Mouse (Mus musculus) liver, embryonic 14.5 days (tissue): ENCODE measurements at regions not wholly inside any gene's neighbourhood (a gene's known extent, or its start where the extent isn't known, plus 50 kb on each side); places are given as distances from the start of the nearest gene placed in this dataset.

Source experiments
- CTCF ChIP-seq: IDR thresholded peaks from 2 replicates; pipeline ENCODE4 v1.5.1; 2016; ENCODE audit warnings: antibody characterized with exemption, low read depth, control low read depth
- EP300 ChIP-seq: IDR thresholded peaks from 2 replicates; pipeline ENCODE4 v1.6.1; 2016; ENCODE audit warnings: antibody characterized with exemption, low read depth

DNA sequence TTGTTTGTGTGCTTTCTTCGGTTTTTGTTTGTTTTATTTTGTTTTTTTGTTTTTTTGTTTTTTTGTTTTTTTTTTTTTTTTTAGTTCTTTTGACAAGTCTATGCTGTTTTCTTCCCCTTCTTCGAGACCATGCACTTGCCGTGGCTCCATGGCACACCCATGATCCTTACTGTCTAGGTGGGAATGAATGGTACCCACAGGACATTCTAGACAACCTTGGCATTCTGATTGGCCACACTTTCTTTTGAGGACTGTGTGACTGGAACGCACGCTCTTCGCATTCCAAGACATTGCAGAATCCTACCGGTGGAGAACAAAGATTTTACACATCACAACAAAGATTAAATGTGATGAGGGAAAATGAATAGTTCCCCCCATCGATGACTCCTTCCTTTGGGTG, 340.1 kb downstream of the Adgrl2 start:
- no peak for TF ChIP-seq EP300
- no peak for TF ChIP-seq CTCF
